Mouse (Mus musculus) neural tube, embryonic 13.5 days (tissue): ENCODE data around the gene Amelx. TPM values are rescaled to one million over a fixed set of nuclear protein-coding genes. Genes with fewer than 3 reads are reported as not detected.

Experiments used
- polyA plus RNA-seq: library from polyadenylated mRNA; unstranded; fragments of >200 nt; fragmentation: Nextera tagmentation; extraction: Ambion mirVana; gene quantifications from 2 replicates; pipeline ENCODE4 v1.2.1, GENCODE M21; 2015

The Amelx gene
- polyA plus RNA-seq, 1 experiment from 2014 or later = not detected

Other genes with a start within 250 kb of the Amelx start
- gene Hccs, start 133.2 kb upstream of the Amelx start, polyA plus RNA-seq = 39.2 and 39.7 TPM in 2 replicates